Mouse (Mus musculus) thymus, adult 2 months (tissue): ENCODE measurements around the gene Gbp4. TPM values are rescaled to one million over a fixed set of nuclear protein-coding genes. Genes with fewer than 3 reads are reported as not detected.
"Not testable (repeated sequence)": the region's sequence is repeated elsewhere in the genome, so short reads cannot be mapped to it uniquely, and the experiment has no call there.

Experiments
- DNase-seq: peaks from one replicate; pipeline ENCODE4 v3.0.0; 2021
- H3K27ac ChIP-seq: fragments of 200-500 bp; 2 replicates; pipeline ENCODE4 v1.5.1; 2012; ENCODE audit warnings: low read length, control low read depth; ENCODE audit not compliant: control insufficient read depth, insufficient read depth
- H3K27me3 ChIP-seq: fragments of 200-500 bp; 2 replicates; pipeline ENCODE4 v1.6.1; 2012; ENCODE audit warnings: mild to moderate bottlenecking, low read length, moderate library complexity, mixed read lengths; ENCODE audit not compliant: control insufficient read depth, insufficient read depth
- H3K36me3 ChIP-seq: fragments of 200-500 bp; 2 replicates; pipeline ENCODE4 v1.6.1; 2012; ENCODE audit warnings: mild to moderate bottlenecking, low read length, moderate library complexity; ENCODE audit not compliant: control insufficient read depth, insufficient read depth
- H3K4me1 ChIP-seq: fragments of 200-500 bp; replicated peaks from 2 replicates; pipeline ENCODE4 v1.6.1; 2012; ENCODE audit warnings: low read length; ENCODE audit not compliant: control insufficient read depth, insufficient read depth
- H3K4me3 ChIP-seq: fragments of 200-500 bp; 2 replicates; pipeline ENCODE4 v1.5.1; 2012; ENCODE audit warnings: mild to moderate bottlenecking, low read length, control low read depth, moderate library complexity; ENCODE audit not compliant: control insufficient read depth, insufficient read depth
- CTCF ChIP-seq: fragments of 200-500 bp; IDR thresholded peaks from 2 replicates; pipeline ENCODE4 v1.5.1; 2012; ENCODE audit warnings: mild to moderate bottlenecking, control low read depth, low read length, moderate library complexity, borderline replicate concordance; ENCODE audit not compliant: control insufficient read depth, poor library complexity, insufficient read depth; ENCODE audit errors: extremely low read depth
- POLR2A ChIP-seq: fragments of 200-500 bp; IDR thresholded peaks from 2 replicates; pipeline ENCODE4 v1.6.1; 2012; ENCODE audit warnings: mild to moderate bottlenecking, low read length, control low read depth, moderate library complexity; ENCODE audit not compliant: control insufficient read depth, poor library complexity, insufficient read depth; ENCODE audit errors: extremely low read depth
- WGBS: fragments of 180-500 bp; shearing (Covaris S2); methylation state at CpG from one replicate; pipeline ENCODE4 v1.1.7; 2018; 5-methylcytosine and 5-hydroxymethylcytosine counted together
- polyA plus RNA-seq: library from polyadenylated mRNA; depleted of rRNA; stranded (reverse); fragments of >200 nt; gene quantifications from 2 replicates; pipeline ENCODE4 v1.2.3, GENCODE M21; 2012; rRNA removed

The Gbp4 gene
- polyA plus RNA-seq, result 126 and 130 TPM in 2 replicates

- not testable (repeated sequence) for H3K27me3 ChIP-seq
- peak; percentile 51; the same call in 1 of the 2 replicates for TF ChIP-seq POLR2A
- peak within 1 kb of the TSS; percentile 63 for H3K4me3 ChIP-seq
- H3K27ac ChIP-seq, result peak within 1 kb of the TSS; percentile 83
- WGBS, result 0% methylated on average over 2 of the region's 2 CpGs
- peaks cover 16% of the 10 kb centered on the region for H3K36me3 ChIP-seq
- peak; percentile 70 for DNase-seq
- H3K4me1 ChIP-seq, result peaks cover 19% of the 10 kb centered on the region
These were observed at the start of gene Gbp4, which contains the start of the genes Gbp9 and Gbp8 for GRCm38 (mm10) chr5:105139409-105140088. Gene Gbp4, minus strand, starts transcription at chr5:105139586. Gene Gbp9, minus strand, starts transcription at chr5:105139539. Gene Gbp8, minus strand, starts transcription at chr5:105139540.

DNA sequence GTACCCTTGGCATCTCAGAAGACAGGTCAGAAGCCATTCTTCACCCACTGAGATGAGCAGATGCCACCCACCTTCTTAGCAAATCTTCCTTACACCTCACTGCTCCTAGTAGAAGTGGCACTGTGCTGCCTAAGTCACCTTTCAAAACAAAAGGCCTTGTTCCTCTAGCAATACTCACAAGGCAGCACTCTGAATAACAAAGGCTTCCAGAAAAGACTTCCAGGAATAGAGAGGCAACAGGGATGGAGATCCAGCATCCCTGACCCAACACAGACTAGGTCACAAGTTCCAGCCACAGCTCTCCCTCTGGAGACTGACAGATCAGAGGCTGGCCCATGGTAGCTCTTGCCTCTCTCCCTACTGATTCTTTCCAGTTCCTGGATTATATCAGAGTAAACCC lies 42.1 kb upstream of the Gbp4 start:
- TF ChIP-seq POLR2A (no peak), CTCF (no peak)
- Histone ChIP-seq H3K27me3 (no peaks in the 10 kb centered on the region), H3K4me1 (no peaks in the 10 kb centered on the region), H3K4me3 (no peak overlapping the region), H3K27ac (no peak overlapping the region), H3K36me3 (no peaks in the 10 kb centered on the region)
- no peak for DNase-seq

- H3K27me3 ChIP-seq, result no peaks in the 10 kb centered on the region
- no peak overlapping the region for H3K4me3 ChIP-seq
- WGBS, result 89% methylated on average over 5 of the region's 5 CpGs
- H3K36me3 ChIP-seq, result no peaks in the 10 kb centered on the region
- no peak for DNase-seq
- H3K4me1 ChIP-seq, result 0 out of 2 replicates have a peak, but pooled peaks cover 2% of the 10 kb centered on the region
- H3K27ac ChIP-seq, result no peak overlapping the region
- TF ChIP-seq CTCF (no peak), POLR2A (no peak)
These were observed 17.2 kb upstream of the Gbp4 start for GRCm38 (mm10) chr5:105156582-105156981.

DNA sequence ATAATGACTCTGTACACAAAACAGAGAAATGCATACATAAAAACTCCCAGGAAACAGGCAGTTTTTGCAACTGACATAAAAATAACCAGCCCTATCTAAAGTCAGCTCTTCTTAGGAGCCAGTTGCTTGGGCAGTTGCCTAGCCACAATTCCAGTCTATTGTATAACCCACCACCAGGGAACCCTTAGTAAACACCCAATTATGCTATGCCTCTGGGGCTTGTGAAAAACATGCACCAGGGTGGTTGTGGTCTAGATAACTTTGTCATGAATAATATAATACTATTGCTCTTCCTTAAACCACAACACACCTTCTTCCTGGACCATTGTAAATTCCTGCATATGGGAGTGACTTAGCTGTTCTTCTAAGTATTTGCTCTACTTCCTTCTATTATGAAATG lies 14.7 kb upstream of the Gbp4 start:
- Histone ChIP-seq H3K27ac (no peak overlapping the region), H3K36me3 (no peaks in the 10 kb centered on the region), H3K27me3 (no peaks in the 10 kb centered on the region), H3K4me1 (0 out of 2 replicates have a peak, but pooled peaks cover 2% of the 10 kb centered on the region), H3K4me3 (no peak overlapping the region)
- no peak for DNase-seq
- TF ChIP-seq POLR2A (no peak), CTCF (no peak)

DNA sequence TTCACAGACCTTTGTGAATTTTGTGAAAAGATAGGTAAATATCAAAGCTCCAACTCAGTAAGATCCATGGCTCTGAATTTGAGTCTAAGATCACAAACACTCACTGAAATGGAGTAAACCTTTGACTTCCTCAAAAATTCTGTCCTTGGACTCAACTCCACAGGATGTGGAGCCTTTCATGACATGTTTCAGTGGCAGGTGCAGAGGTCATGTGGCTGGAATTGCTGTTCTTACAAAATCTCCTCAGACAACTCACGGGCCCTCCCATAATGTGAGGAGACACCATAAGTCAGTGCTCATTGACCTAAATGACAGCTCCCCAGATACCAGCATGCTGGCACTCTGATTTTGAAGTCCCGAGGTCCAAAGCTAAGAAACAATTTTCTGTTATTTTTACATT lies 8.7 kb upstream of the Gbp4 start:
- not testable (repeated sequence) for H3K4me3 ChIP-seq, H3K36me3 ChIP-seq, DNase-seq, H3K27ac ChIP-seq, H3K27me3 ChIP-seq
- H3K4me1 ChIP-seq, result peaks cover 24% of the 10 kb centered on the region
- WGBS, result 53% methylated on average over 2 of the region's 2 CpGs

GRCm38 (mm10) chr5:105146447-105146846 lies 7.1 kb upstream of the Gbp4 start:
- no peak for TF ChIP-seq POLR2A
- TF ChIP-seq CTCF, result no peak
- Histone ChIP-seq H3K27ac (peak overlapping the region; percentile 20; the same call in 1 of the 2 replicates), H3K36me3 (no peaks in the 10 kb centered on the region), H3K4me1 (peaks cover 31% of the 10 kb centered on the region), H3K27me3 (no peaks in the 10 kb centered on the region), H3K4me3 (no peak overlapping the region)
- no peak for DNase-seq

DNA sequence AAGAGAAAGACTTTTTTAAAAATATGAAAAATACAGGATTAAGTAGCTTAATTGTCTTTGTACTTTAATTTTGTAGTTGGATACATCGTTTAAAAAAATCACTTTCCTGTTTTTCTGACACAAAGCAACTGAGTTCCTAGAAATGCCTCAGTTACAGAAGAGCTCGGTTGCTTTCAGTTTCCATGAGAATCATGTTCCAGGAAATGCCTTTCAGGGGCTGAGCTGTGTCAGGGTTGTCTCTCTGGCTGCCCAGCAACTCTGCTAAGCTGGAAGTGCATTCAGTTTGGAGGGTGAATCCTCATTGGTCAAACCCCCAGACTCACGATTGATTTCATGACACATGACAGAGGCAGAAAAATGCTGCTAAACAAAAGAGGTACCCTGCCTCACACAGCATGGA lies 6.3 kb upstream of the Gbp4 start:
- Histone ChIP-seq H3K4me1 (peaks cover 34% of the 10 kb centered on the region), H3K27ac (peak overlapping the region; percentile 39)
- not testable (repeated sequence) for H3K36me3 ChIP-seq, H3K4me3 ChIP-seq, H3K27me3 ChIP-seq, DNase-seq
- WGBS, result 5% methylated on average over 3 of the region's 3 CpGs

GRCm38 (mm10) chr5:105140089-105140810 lies 864 bp upstream of the Gbp4 start:
- WGBS, result 70% methylated on average over 2 of the region's 2 CpGs
- not testable (repeated sequence) for DNase-seq, H3K36me3 ChIP-seq, H3K27me3 ChIP-seq, H3K4me3 ChIP-seq
- peak overlapping the region; percentile 59 for H3K27ac ChIP-seq
- peaks cover 20% of the 10 kb centered on the region for H3K4me1 ChIP-seq
